Mouse (Mus musculus) hindbrain, embryonic 14.5 days (tissue): ENCODE results near the gene Adamts14. TPM values are rescaled to one million over a fixed set of nuclear protein-coding genes. Genes with fewer than 3 reads are reported as not detected.

Experiments used
- ATAC-seq: fragments of 200-750 bp; cut with Nextera tagmentation; 2 replicates; pipeline ENCODE4 v1.8.0; 2017; ENCODE audit warnings: moderate number of reproducible peaks, mild to moderate bottlenecking, moderate TSS enrichment, moderate library complexity; ENCODE audit not compliant: low FRiP score
- DNase-seq: peaks from one replicate; pipeline ENCODE4 v3.0.0-alpha.2; 2015; ENCODE audit warnings: low spot score
- H3K27ac ChIP-seq: fragments of 300-500 bp; sonication (generic); 2 replicates; pipeline ENCODE4 v1.5.1; 2014; ENCODE audit warnings: mild to moderate bottlenecking, moderate library complexity
- H3K27me3 ChIP-seq: fragments of 300-500 bp; sonication (generic); 2 replicates; pipeline ENCODE4 v1.6.1; 2014; ENCODE audit warnings: mild to moderate bottlenecking, low read length, mixed read lengths; ENCODE audit not compliant: control insufficient read depth, insufficient read depth
- H3K36me3 ChIP-seq: fragments of 300-500 bp; sonication (generic); replicated peaks from 2 replicates; pipeline ENCODE4 v1.6.1; 2014; ENCODE audit not compliant: control insufficient read depth, insufficient read depth
- H3K4me1 ChIP-seq: fragments of 300-500 bp; sonication (generic); replicated peaks from 2 replicates; pipeline ENCODE4 v1.6.1; 2014; ENCODE audit warnings: antibody characterized with exemption, low read length, mixed read lengths; ENCODE audit not compliant: control insufficient read depth, insufficient read depth
- H3K4me2 ChIP-seq: fragments of 300-500 bp; sonication (generic); replicated peaks from 2 replicates; pipeline ENCODE4 v1.6.1; 2014; ENCODE audit warnings: mild to moderate bottlenecking, moderate library complexity
- H3K4me3 ChIP-seq: fragments of 300-500 bp; sonication (generic); replicated peaks from 2 replicates; pipeline ENCODE4 v1.5.1; 2014; ENCODE audit warnings: mild to moderate bottlenecking, low read length
- H3K9ac ChIP-seq: fragments of 300-500 bp; sonication (generic); 2 replicates; pipeline ENCODE4 v1.6.1; 2014
- H3K9me3 ChIP-seq: fragments of 300-500 bp; sonication (generic); 2 replicates; pipeline ENCODE4 v1.6.1; 2016; ENCODE audit warnings: low read length; ENCODE audit not compliant: control insufficient read depth
- WGBS: fragments of 180-500 bp; shearing (Covaris S2); extraction: QIAGEN DNeasy Blood & Tissue Kit; methylation state at CpG from one replicate; pipeline ENCODE4 v1.1.7; 2014; 5-methylcytosine and 5-hydroxymethylcytosine counted together
- polyA plus RNA-seq: library from polyadenylated mRNA; unstranded; fragments of >200 nt; fragmentation: Nextera tagmentation; extraction: Ambion mirVana; gene quantifications from 2 replicates; pipeline ENCODE4 v1.2.1, GENCODE M21; 2014

The Adamts14 gene
- polyA plus RNA-seq, 1 experiment from 2014 or later: 0.36 TPM

DNA sequence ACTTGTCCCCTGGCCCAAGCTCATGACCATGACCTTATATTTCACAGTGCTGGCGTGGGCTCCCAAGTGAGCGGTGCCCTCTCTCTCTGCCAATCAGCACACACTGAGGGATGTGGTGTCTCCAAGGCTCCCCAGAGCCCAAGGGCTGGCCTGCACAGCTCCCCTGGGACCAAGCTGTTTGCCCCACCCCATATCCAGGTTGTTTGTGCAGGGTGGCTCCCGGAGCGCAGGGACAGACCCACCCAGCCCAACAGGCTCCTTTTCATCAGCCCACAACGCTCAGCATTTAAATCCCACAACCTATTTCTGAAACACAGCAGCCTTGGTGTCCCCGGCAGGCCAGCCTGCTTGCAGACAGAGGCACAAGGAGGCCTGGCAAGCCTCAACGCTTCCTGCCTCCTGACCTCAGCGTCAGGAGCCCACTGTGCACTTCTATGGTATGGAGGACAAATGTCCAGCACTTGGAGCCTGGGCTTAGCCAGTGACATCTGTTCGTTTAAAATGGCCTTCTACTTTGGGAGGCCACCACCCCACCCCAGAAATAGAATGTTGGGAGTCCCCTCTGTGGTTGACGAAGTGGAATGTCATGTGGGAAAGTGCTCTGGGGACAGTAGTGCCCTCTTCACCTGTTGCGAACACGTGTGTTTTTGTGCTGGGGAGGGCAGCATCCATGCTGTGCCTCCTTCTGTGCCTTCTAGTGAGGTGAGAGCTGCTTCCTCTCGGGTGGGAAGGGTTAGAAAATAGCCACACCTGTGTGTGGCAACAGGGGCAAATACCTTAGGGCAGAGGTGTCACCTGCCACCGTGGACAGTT, 32.9 kb downstream of the Adamts14 start:
- 75% methylated on average over 14 of the region's 14 CpGs for whole genome bisulfite sequencing
- ATAC-seq (no peak), DNase-seq (no peak)
- no peak overlapping the region for H3K4me3 ChIP-seq
- no peak overlapping the region for H3K9ac ChIP-seq
- no peak overlapping the region for H3K27ac ChIP-seq
- no peaks in the 10 kb centered on the region for H3K27me3 ChIP-seq
- H3K4me2 ChIP-seq: no peak overlapping the region
- peaks cover 6% of the 10 kb centered on the region; the same call in 1 of the 2 replicates for H3K9me3 ChIP-seq
- no peaks in the 10 kb centered on the region for H3K4me1 ChIP-seq
- H3K36me3 ChIP-seq: no peaks in the 10 kb centered on the region

DNA sequence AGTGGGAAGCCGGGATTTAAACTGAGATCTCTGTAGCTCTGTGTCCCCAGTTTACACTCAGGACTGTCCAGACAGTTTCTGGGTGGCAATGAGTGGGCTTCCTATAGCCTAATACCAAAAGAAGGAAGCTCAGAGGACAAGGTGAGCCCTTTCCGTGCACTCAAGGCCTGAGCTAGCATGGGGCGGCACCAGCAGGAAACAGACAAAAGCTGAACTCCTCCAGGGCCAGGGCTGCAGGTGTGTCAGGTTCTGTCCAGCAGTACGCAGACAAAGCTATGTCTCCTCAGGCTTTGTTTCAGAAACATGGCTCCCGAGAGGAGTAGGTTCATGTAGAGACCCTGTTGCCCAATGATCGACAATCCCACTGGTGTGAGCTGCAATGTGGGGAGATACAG, 35.9 kb downstream of the Adamts14 start:
- no peak overlapping the region for H3K4me3 ChIP-seq
- no peak for ATAC-seq
- no peak for DNase-seq
- peaks cover 6% of the 10 kb centered on the region; the same call in 1 of the 2 replicates for H3K9me3 ChIP-seq
- 74% methylated on average over 6 of the region's 6 CpGs for WGBS
- no peak overlapping the region for H3K9ac ChIP-seq
- no peaks in the 10 kb centered on the region for H3K27me3 ChIP-seq
- no peaks in the 10 kb centered on the region for H3K36me3 ChIP-seq
- no peak overlapping the region for H3K4me2 ChIP-seq
- H3K4me1 ChIP-seq: no peaks in the 10 kb centered on the region
- H3K27ac ChIP-seq: no peak overlapping the region

DNA sequence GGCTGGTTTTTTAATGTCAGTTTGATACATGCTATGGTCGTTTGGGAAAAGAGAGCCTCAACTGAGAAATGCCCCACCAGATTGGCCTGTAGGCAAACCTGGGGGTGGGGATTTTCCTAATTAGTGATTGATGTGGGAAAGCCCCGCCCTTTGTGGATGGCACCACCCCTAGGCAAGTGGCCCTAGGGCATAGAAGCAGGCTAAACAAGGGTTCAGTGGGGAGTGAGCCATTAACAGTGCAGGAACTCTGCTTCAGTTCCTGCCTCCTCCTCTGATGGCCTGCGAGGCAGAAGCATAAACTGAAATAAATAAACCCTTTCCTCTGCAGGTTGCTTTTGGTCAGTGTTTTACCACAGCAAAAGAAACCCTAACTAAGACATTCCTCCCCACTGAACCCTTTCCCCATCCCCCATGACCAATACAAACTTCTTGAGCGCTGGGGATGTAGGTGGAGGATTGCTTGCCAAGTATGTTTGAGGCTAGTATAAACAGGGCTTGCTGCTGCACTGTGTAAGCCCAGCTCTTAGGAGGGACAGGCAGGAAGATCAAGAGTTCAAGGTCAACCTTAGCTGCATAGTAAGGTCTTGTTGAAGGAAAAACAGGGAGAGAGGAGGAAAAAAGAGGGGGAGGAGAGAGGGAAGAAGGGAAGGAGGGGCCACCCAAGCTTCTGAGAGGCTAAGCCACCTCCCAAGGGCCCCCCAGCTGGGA, 36.4 kb downstream of the Adamts14 start:
- H3K36me3 ChIP-seq: no peaks in the 10 kb centered on the region
- H3K27ac ChIP-seq: no peak overlapping the region
- 64% methylated on average over 4 of the region's 4 CpGs for WGBS
- DNase-seq: no peak
- H3K4me2 ChIP-seq: no peak overlapping the region
- H3K4me1 ChIP-seq: no peaks in the 10 kb centered on the region
- peaks cover 6% of the 10 kb centered on the region; the same call in 1 of the 2 replicates for H3K9me3 ChIP-seq
- no peak for ATAC-seq
- H3K4me3 ChIP-seq: no peak overlapping the region
- no peak overlapping the region for H3K9ac ChIP-seq
- H3K27me3 ChIP-seq: no peaks in the 10 kb centered on the region

DNA sequence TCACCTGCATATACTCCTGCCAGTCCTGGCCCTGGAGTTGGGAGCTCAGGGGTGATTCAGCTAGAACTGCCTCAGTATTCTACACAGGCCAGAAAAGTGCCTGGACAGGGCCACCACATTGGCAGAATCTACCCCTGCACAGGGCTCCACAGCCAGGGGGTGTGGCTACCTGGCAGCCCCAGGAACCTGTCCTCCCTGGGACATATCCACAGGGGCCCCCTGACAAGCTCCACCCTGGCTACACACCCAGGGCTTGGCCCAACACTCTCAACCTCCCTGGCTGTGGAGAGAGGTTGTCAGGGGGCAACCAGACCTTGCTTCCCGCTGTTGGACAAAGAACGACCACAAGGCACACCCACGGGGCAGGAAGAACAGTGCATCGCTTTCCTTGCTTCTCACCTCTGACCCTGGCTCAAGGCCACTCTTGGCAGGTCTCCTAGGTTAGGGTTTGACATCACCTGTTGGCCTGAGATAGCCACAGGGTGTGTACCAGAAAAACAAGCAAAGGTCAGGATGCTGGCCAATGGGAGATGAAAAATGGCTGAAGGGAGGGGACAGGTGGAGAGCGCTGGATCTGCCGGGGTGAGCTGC, 37.5 kb downstream of the Adamts14 start:
- Histone ChIP-seq H3K4me2 (no peak overlapping the region), H3K27ac (no peak overlapping the region), H3K9ac (no peak overlapping the region), H3K4me3 (no peak overlapping the region), H3K27me3 (no peaks in the 10 kb centered on the region), H3K4me1 (no peaks in the 10 kb centered on the region), H3K36me3 (no peaks in the 10 kb centered on the region), H3K9me3 (peaks cover 6% of the 10 kb centered on the region; the same call in 1 of the 2 replicates)
- WGBS: 87% methylated on average over 6 of the region's 6 CpGs
- DNase-seq (no peak), ATAC-seq (no peak)

DNA sequence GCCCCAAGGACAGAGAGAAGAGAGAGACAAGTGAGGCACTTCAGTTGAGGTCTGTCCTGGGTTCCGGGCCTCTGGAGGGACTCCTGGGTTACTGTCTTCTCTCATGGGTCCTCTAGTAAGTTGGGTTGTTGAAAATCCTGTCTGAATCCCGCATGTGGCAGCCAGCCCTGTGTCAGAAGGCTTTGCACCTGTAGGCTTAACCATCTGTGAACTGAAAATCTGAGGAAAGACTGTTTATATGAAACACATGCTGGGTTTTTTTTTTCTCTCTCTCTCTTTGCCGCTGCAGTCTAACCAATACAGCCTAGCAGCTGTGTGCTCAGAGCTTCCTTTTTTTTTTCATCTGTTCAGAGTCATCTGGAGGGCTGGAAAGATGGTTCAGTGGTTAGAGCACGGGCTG, 38.9 kb downstream of the Adamts14 start:
- Histone ChIP-seq H3K36me3 (no peaks in the 10 kb centered on the region), H3K9me3 (peaks cover 6% of the 10 kb centered on the region; the same call in 1 of the 2 replicates), H3K4me1 (no peaks in the 10 kb centered on the region), H3K27ac (no peak overlapping the region), H3K4me2 (no peak overlapping the region), H3K9ac (no peak overlapping the region), H3K4me3 (no peak overlapping the region), H3K27me3 (no peaks in the 10 kb centered on the region)
- DNase-seq (no peak), ATAC-seq (no peak)
- WGBS: 88% methylated on average over 4 of the region's 4 CpGs

DNA sequence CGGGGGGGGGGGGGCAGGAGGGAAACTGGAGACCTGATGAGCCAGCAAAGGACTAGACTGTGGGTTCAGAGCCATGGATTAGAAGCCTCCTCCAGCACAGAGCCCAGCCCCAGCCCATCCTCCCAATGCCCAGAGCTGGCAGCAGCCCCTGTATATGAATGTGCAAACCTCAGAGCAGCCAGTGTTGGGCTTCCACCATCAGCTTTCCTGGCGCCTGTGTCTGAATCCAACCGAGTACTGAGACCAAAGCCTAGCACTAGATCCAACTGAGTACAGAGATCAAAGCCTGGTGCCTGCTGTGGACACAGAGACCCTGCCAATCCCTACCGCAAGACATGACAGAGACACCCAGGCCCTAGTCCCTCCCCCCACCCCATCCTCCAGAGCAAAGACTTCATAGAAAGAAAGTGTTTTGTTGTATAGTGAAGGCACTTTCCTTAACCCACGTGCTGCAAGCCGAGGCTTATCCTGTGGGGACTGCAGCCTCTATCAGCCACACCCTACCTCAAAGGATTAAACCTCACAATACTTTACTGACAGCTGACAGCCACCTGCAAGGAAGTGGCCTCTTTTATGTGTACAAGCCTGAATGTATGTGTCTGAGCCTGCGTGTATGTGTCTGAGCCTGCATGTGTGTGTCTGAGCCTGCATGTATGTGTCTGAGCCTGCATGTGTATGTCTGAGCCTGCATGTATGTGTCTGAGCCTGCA, 40.2 kb downstream of the Adamts14 start:
- no peak for ATAC-seq
- H3K36me3 ChIP-seq: no peaks in the 10 kb centered on the region
- H3K9ac ChIP-seq: no peak overlapping the region
- WGBS: 45% methylated on average over 7 of the region's 7 CpGs
- no peaks in the 10 kb centered on the region for H3K4me1 ChIP-seq
- DNase-seq: no peak
- no peaks in the 10 kb centered on the region for H3K9me3 ChIP-seq
- H3K27me3 ChIP-seq: no peaks in the 10 kb centered on the region
- H3K4me3 ChIP-seq: no peak overlapping the region
- no peak overlapping the region for H3K4me2 ChIP-seq
- no peak overlapping the region for H3K27ac ChIP-seq

DNA sequence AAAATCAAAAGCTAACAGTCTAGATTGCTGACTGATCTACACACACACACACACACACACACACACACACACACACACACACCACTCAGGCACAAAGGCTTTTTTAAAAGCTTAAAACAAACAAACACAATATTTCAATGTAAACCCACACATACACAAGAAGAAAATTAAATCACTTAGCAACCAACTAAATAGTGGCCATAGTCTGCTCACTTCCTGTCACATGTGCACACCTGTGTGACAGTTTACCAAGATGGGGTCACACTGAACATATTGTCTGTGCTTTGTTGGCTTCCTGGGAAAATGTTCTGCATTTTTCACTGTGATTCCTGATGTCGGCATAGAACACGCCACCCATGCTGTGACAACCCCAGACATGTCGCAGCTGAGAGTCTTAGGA, 41.5 kb downstream of the Adamts14 start:
- no peak overlapping the region for H3K9ac ChIP-seq
- WGBS: 82% methylated on average over 3 of the region's 3 CpGs
- H3K36me3 ChIP-seq: no peaks in the 10 kb centered on the region
- no peaks in the 10 kb centered on the region for H3K27me3 ChIP-seq
- H3K4me2 ChIP-seq: no peak overlapping the region
- ATAC-seq: no peak
- H3K4me3 ChIP-seq: no peak overlapping the region
- H3K27ac ChIP-seq: no peak overlapping the region
- H3K9me3 ChIP-seq: no peaks in the 10 kb centered on the region
- no peaks in the 10 kb centered on the region for H3K4me1 ChIP-seq
- DNase-seq: no peak

DNA sequence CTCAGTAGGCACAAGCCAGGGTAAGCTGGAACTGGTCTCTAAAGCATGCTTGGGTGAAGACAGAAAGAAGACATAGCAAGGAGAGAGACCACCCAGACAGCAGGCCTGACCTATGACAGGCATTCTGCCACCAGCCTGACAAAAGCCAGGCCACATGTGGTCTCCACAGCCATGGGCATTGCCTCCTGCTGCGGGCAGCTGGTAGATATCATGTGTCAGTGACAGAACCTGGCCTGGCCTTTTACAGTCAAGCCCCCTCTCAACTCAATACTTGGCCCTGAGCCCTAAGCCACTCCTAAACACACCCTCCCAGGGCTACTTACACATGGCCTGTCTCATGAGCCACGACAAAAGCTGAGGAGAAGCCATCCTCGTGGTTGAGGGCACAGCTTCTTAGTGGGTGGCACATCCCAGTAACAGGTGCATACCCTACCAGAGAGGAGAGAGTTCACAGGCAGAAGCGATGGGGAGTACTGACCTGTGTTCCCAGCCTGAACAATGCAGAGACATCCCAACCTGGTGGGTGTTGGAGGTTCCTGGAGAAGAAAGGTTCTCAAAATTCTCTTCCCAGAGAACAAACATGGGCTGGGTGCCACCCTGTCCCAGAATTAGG, 46.3 kb downstream of the Adamts14 start:
- Histone ChIP-seq H3K4me2 (no peak overlapping the region), H3K4me1 (no peaks in the 10 kb centered on the region), H3K36me3 (no peaks in the 10 kb centered on the region), H3K27ac (no peak overlapping the region), H3K9ac (no peak overlapping the region), H3K9me3 (no peaks in the 10 kb centered on the region), H3K27me3 (no peaks in the 10 kb centered on the region), H3K4me3 (no peak overlapping the region)
- WGBS: 69% methylated on average over 4 of the region's 4 CpGs
- ATAC-seq (no peak), DNase-seq (no peak)
